ENCODE assay signal across 25 mouse cellular contexts in genomic region chr6:13582075-13582474, GRCm38 (mm10). TPM values are rescaled to one million over a fixed set of nuclear protein-coding genes. Genes with fewer than 3 reads are reported as not detected.
DNase-seq lines count a peak whose midpoint lies in the region; ATAC-seq and TF ChIP-seq lines count a peak whose summit lies in the region.
"Had no signal": no experiment of that assay in that cellular context is flagged by ENCODE, and none has a peak within 500 bp of the region (broad histone marks: within the 10 kb centered on the region; RNA-seq: fewer than 3 reads in every experiment).

No protein-coding gene starts in this region.

- WGBS in intestine, embryonic 15.5 days: 55% methylated on average over 1 of the region's 1 CpGs
- 30% methylated on average over 1 of the region's 1 CpGs for WGBS in intestine, postnatal 0 days
- WGBS in large intestine, adult 2 months: 31% methylated on average over 1 of the region's 1 CpGs
- WGBS in stomach, postnatal 0 days: 66% methylated on average over 1 of the region's 1 CpGs

- DNase-seq in large intestine, adult 2 months (ENCODE audit: low read depth, low spot score): peak; percentile 57
- DNase-seq in stomach, postnatal 0 days (ENCODE audit: low spot score): no peak
- no peak for DNase-seq in heart, adult 18-20 months
- no peak for DNase-seq in embryo, embryonic 11 days
- DNase-seq: adrenal gland, adult 8-10 months; adrenal gland, postnatal 25 days; cerebellum, adult 11-12 months; cerebellum, adult 9-10 months; cerebellum, postnatal 14 days; forebrain, postnatal 0 days; gastrocnemius, adult 2 months; gastrocnemius, postnatal 14 days; heart, postnatal 10 days; heart, postnatal 36 days; kidney, adult 11 months had no signal

- no peak overlapping the region for H3K4me3 ChIP-seq in intestine, embryonic 15.5 days (replicated peaks)
- no peak overlapping the region for H3K4me3 ChIP-seq in intestine, postnatal 0 days (ENCODE audit: low read depth, low read length)
- no peak overlapping the region for H3K4me3 ChIP-seq in stomach, postnatal 0 days (ENCODE audit: low read depth, low read length)
- H3K4me3 ChIP-seq: embryonic facial prominence, embryonic 13.5 days; forebrain, embryonic 10.5 days; gastrocnemius, adult 2 months; heart, embryonic 12.5 days; heart, embryonic 15.5 days; hindbrain, embryonic 10.5 days; hindbrain, embryonic 13.5 days had no signal

- no peaks in the 10 kb centered on the region for H3K9me3 ChIP-seq in intestine, embryonic 15.5 days
- H3K9me3 ChIP-seq in intestine, postnatal 0 days (ENCODE audit: control insufficient read depth): no peaks in the 10 kb centered on the region
- H3K9me3 ChIP-seq in stomach, postnatal 0 days (ENCODE audit: control insufficient read depth, low read length): no peaks in the 10 kb centered on the region
- H3K9me3 ChIP-seq: embryonic facial prominence, embryonic 13.5 days; forebrain, embryonic 10.5 days; heart, embryonic 12.5 days; heart, embryonic 15.5 days; hindbrain, embryonic 10.5 days; hindbrain, embryonic 13.5 days had no signal

- no peaks in the 10 kb centered on the region for H3K4me1 ChIP-seq in intestine, embryonic 15.5 days (replicated peaks)
- peaks cover 3% of the 10 kb centered on the region; the same call in 1 of the 2 replicates for H3K4me1 ChIP-seq in intestine, postnatal 0 days (replicated peaks; ENCODE audit: control insufficient read depth, insufficient read depth, low read length)
- H3K4me1 ChIP-seq in stomach, postnatal 0 days (replicated peaks; ENCODE audit: control insufficient read depth, insufficient read depth): no peaks in the 10 kb centered on the region
- H3K4me1 ChIP-seq: embryonic facial prominence, embryonic 13.5 days; forebrain, embryonic 10.5 days; hindbrain, embryonic 10.5 days; hindbrain, embryonic 13.5 days had no signal

- peaks cover 7% of the 10 kb centered on the region; the same call in 1 of the 2 replicates for H3K36me3 ChIP-seq in intestine, embryonic 15.5 days
- peaks cover 28% of the 10 kb centered on the region for H3K36me3 ChIP-seq in intestine, postnatal 0 days (ENCODE audit: control insufficient read depth, insufficient read depth)
- H3K36me3 ChIP-seq in stomach, postnatal 0 days (ENCODE audit: control insufficient read depth, insufficient read depth, low read length): peaks cover 5% of the 10 kb centered on the region; the same call in 1 of the 2 replicates

- no peak overlapping the region for H3K27ac ChIP-seq in intestine, embryonic 15.5 days
- H3K27ac ChIP-seq in intestine, postnatal 0 days (ENCODE audit: low read depth, low read length): no peak overlapping the region
- H3K27ac ChIP-seq in stomach, postnatal 0 days (replicated peaks): no peak overlapping the region
- H3K27ac ChIP-seq: embryonic facial prominence, embryonic 13.5 days; forebrain, embryonic 10.5 days; gastrocnemius, adult 2 months; heart, embryonic 15.5 days; hindbrain, embryonic 10.5 days; hindbrain, embryonic 13.5 days had no signal

- no peak for TF ChIP-seq EP300 in stomach, postnatal 0 days (optimal IDR thresholded peaks at IDR 0.05)

- ATAC-seq in intestine, embryonic 15.5 days: peak; percentile 59; the same call in 1 of the 2 replicates
- no peak for ATAC-seq in intestine, postnatal 0 days
- ATAC-seq in stomach, postnatal 0 days (ENCODE audit: low FRiP score, low TSS enrichment): peak; percentile 74; the same call in 1 of the 2 replicates
- ATAC-seq: forebrain, embryonic 14.5 days; forebrain, postnatal 0 days; hindbrain, embryonic 16.5 days had no signal

- no peaks in the 10 kb centered on the region for H3K27me3 ChIP-seq in intestine, embryonic 15.5 days (replicated peaks)
- H3K27me3 ChIP-seq in intestine, postnatal 0 days (replicated peaks; ENCODE audit: control insufficient read depth, insufficient read depth, low read length): no peaks in the 10 kb centered on the region
- H3K27me3 ChIP-seq in stomach, postnatal 0 days (ENCODE audit: control insufficient read depth, insufficient read depth, low read length): no peaks in the 10 kb centered on the region
- H3K27me3 ChIP-seq: embryonic facial prominence, embryonic 13.5 days; heart, embryonic 12.5 days; heart, embryonic 15.5 days; hindbrain, embryonic 13.5 days had no signal

- no peak for TF ChIP-seq CTCF in intestine, postnatal 0 days (IDR thresholded peaks at IDR 0.05; ENCODE audit: low read depth)
- TF ChIP-seq CTCF in stomach, postnatal 0 days (IDR thresholded peaks at IDR 0.05; ENCODE audit: low read depth): no peak

- H3K9ac ChIP-seq in intestine, embryonic 15.5 days: no peak overlapping the region
- H3K9ac ChIP-seq in intestine, postnatal 0 days (ENCODE audit: low read depth, low read length): no peak overlapping the region
- H3K9ac ChIP-seq in stomach, postnatal 0 days (ENCODE audit: low read length): no peak overlapping the region
- H3K9ac ChIP-seq: embryonic facial prominence, embryonic 13.5 days; forebrain, postnatal 0 days; heart, embryonic 12.5 days; heart, embryonic 15.5 days; hindbrain, embryonic 13.5 days had no signal

- no peak overlapping the region for H3K4me2 ChIP-seq in intestine, embryonic 15.5 days (replicated peaks)
- H3K4me2 ChIP-seq in intestine, postnatal 0 days (replicated peaks; ENCODE audit: low read depth): no peak overlapping the region
- no peak overlapping the region for H3K4me2 ChIP-seq in stomach, postnatal 0 days (replicated peaks; ENCODE audit: low read depth)
- H3K4me2 ChIP-seq: embryonic facial prominence, embryonic 13.5 days; heart, embryonic 12.5 days; heart, embryonic 15.5 days; hindbrain, embryonic 13.5 days had no signal

RNA-seq across cellular contexts. Expression of gene Tmem168, which starts 25.8 kb away (rescaled TPM):
- polyA plus RNA-seq in intestine, embryonic 15.5 days (2015; fragmentation: Nextera tagmentation; extraction: Ambion mirVana): 31.6 and 34.2 TPM in 2 replicates
- polyA plus RNA-seq in intestine, postnatal 0 days (2015; fragmentation: Nextera tagmentation; extraction: Ambion mirVana): 13.0 and 13.7 TPM in 2 replicates
- polyA plus RNA-seq in large intestine, adult 2 months (2012; rRNA removed): 4.1 and 5.0 TPM in 2 replicates
- polyA plus RNA-seq in stomach, postnatal 0 days (2015; fragmentation: Nextera tagmentation; extraction: Ambion mirVana): 17.7 TPM in 2 replicates
- total RNA-seq in heart, adult 18-20 months (2021): 10 to 100 TPM; 15.5 to 17.7 TPM
